27 mouse cellular contexts compared by ENCODE assay signal in the genomic region with DNA sequence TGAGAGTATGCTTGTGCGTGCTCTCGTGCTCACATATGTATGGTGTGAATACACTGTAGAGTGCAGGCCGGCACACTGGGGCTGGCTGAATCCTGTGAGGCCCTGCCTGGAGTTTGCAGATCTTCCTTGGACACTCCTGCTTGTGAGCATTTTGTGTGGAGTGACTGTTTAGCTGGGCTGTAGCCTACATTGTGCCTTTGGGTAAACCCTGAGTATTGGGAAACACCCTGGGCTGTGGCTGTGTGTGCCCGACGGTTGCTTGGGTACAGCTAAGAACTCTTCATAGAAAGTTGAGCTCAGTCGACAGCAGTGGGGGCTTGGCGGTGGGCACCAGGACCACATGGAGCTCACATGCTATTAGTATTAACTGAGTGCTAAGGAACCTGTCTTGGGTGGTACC. TPM values are rescaled to one million over a fixed set of nuclear protein-coding genes. Genes with fewer than 3 reads are reported as not detected.
DNase-seq lines count a peak whose midpoint lies in the region; ATAC-seq and TF ChIP-seq lines count a peak whose summit lies in the region.
"Had no signal": no experiment of that assay in that cellular context is flagged by ENCODE, and none has a peak within 500 bp of the region (broad histone marks: within the 10 kb centered on the region; RNA-seq: fewer than 3 reads in every experiment).

No protein-coding gene starts in this region.

- TF ChIP-seq CTCF in lung, postnatal 0 days (IDR thresholded peaks at IDR 0.05): no peak

- no peak for TF ChIP-seq EP300 in lung, postnatal 0 days (IDR thresholded peaks at IDR 0.05)

- ATAC-seq in limb, embryonic 12.5 days (ENCODE audit: insufficient number of reproducible peaks, insufficient read depth, low FRiP score, low TSS enrichment, low read depth): no peak
- 0 out of 2 replicates have a peak, but pooled peaks have one; percentile 8 for ATAC-seq in lung, postnatal 0 days
- no peak for ATAC-seq in stomach, embryonic 15.5 days (ENCODE audit: insufficient read depth, low FRiP score, low read depth)
- ATAC-seq in midbrain, embryonic 16.5 days: no peak
- ATAC-seq: forebrain, embryonic 15.5 days had no signal

- H3K27me3 ChIP-seq in limb, embryonic 12.5 days: no peaks in the 10 kb centered on the region
- H3K27me3 ChIP-seq in limb, embryonic 10.5 days (ENCODE audit: low read depth, poor library complexity, severe bottlenecking): no peaks in the 10 kb centered on the region
- H3K27me3 ChIP-seq in lung, postnatal 0 days (replicated peaks; ENCODE audit: insufficient read depth, low read length): no peaks in the 10 kb centered on the region
- H3K27me3 ChIP-seq in stomach, embryonic 15.5 days (replicated peaks): no peaks in the 10 kb centered on the region
- H3K27me3 ChIP-seq in midbrain, embryonic 16.5 days (ENCODE audit: control insufficient read depth, insufficient read depth, low read depth, low read length): no peaks in the 10 kb centered on the region
- H3K27me3 ChIP-seq: forebrain, embryonic 15.5 days; hindbrain, embryonic 13.5 days; neural tube, embryonic 15.5 days had no signal

- H3K4me3 ChIP-seq in limb, embryonic 12.5 days (replicated peaks): no peak overlapping the region
- no peak overlapping the region for H3K4me3 ChIP-seq in limb, embryonic 10.5 days
- no peak overlapping the region for H3K4me3 ChIP-seq in lung, postnatal 0 days (ENCODE audit: low read depth, low read length)
- H3K4me3 ChIP-seq in stomach, embryonic 15.5 days (replicated peaks): no peak overlapping the region
- no peak overlapping the region for H3K4me3 ChIP-seq in midbrain, embryonic 16.5 days (ENCODE audit: low read depth, low read length)
- H3K4me3 ChIP-seq: forebrain, embryonic 15.5 days; hindbrain, embryonic 13.5 days; left cerebral cortex, adult 2 months; liver, embryonic 13.5 days; neural tube, embryonic 15.5 days had no signal

- peaks cover 81% of the 10 kb centered on the region for H3K4me1 ChIP-seq in limb, embryonic 12.5 days (replicated peaks)
- peaks cover 82% of the 10 kb centered on the region for H3K4me1 ChIP-seq in limb, embryonic 10.5 days
- peaks cover 13% of the 10 kb centered on the region; the same call in 1 of the 2 replicates for H3K4me1 ChIP-seq in lung, postnatal 0 days (ENCODE audit: insufficient read depth, low read depth, low read length)
- H3K4me1 ChIP-seq in stomach, embryonic 15.5 days: peaks cover 38% of the 10 kb centered on the region
- peaks cover 10% of the 10 kb centered on the region; the same call in 1 of the 2 replicates for H3K4me1 ChIP-seq in midbrain, embryonic 16.5 days (ENCODE audit: control insufficient read depth, insufficient read depth, low read length)

- H3K36me3 ChIP-seq in limb, embryonic 12.5 days: peaks cover 32% of the 10 kb centered on the region; the same call in 1 of the 2 replicates
- peaks cover 55% of the 10 kb centered on the region for H3K36me3 ChIP-seq in limb, embryonic 10.5 days
- no peaks in the 10 kb centered on the region for H3K36me3 ChIP-seq in lung, postnatal 0 days (ENCODE audit: insufficient read depth, low read length)
- no peaks in the 10 kb centered on the region for H3K36me3 ChIP-seq in stomach, embryonic 15.5 days
- H3K36me3 ChIP-seq in midbrain, embryonic 16.5 days (ENCODE audit: control insufficient read depth, insufficient read depth, low read length): no peaks in the 10 kb centered on the region
- H3K36me3 ChIP-seq: forebrain, embryonic 15.5 days; hindbrain, embryonic 13.5 days; liver, embryonic 13.5 days; neural tube, embryonic 15.5 days had no signal

- H3K27ac ChIP-seq in limb, embryonic 12.5 days: peak overlapping the region; percentile 41; the same call in 1 of the 2 replicates
- no peak overlapping the region for H3K27ac ChIP-seq in limb, embryonic 10.5 days
- peak overlapping the region; percentile 39 for H3K27ac ChIP-seq in lung, postnatal 0 days (ENCODE audit: low read length)
- peak overlapping the region; percentile 55 for H3K27ac ChIP-seq in stomach, embryonic 15.5 days
- no peak overlapping the region for H3K27ac ChIP-seq in midbrain, embryonic 16.5 days (ENCODE audit: low read length)
- H3K27ac ChIP-seq: forebrain, embryonic 15.5 days; hindbrain, embryonic 13.5 days; left cerebral cortex, adult 2 months; liver, embryonic 13.5 days; neural tube, embryonic 15.5 days had no signal

- H3K9ac ChIP-seq in limb, embryonic 12.5 days (replicated peaks): no peak overlapping the region
- no peak overlapping the region for H3K9ac ChIP-seq in lung, postnatal 0 days (replicated peaks; ENCODE audit: low read depth)
- H3K9ac ChIP-seq in stomach, embryonic 15.5 days: no peak overlapping the region
- no peak overlapping the region for H3K9ac ChIP-seq in midbrain, embryonic 16.5 days (ENCODE audit: low read depth, low read length)
- H3K9ac ChIP-seq: forebrain, embryonic 15.5 days; hindbrain, embryonic 13.5 days; liver, embryonic 13.5 days; lung, embryonic 14.5 days; neural tube, embryonic 15.5 days had no signal

- no peak for DNase-seq in limb, embryonic 10.5 days (ENCODE audit: low spot score)
- DNase-seq in lung, postnatal 0 days (ENCODE audit: low spot score): no peak
- no peak for DNase-seq in lung, postnatal 36 days
- DNase-seq in gastrocnemius, postnatal 4 days (ENCODE audit: low spot score in 2 of 2): no peak
- DNase-seq: adrenal gland, postnatal 25 days; cerebellum, adult 11-12 months; cerebellum, postnatal 10 days; gastrocnemius, postnatal 25 days; heart, adult 18-20 months; heart, postnatal 4 days; kidney, adult 11 months; kidney, postnatal 25 days; liver, embryonic 13.5 days; lung, embryonic 14.5 days; midbrain, embryonic 14.5 days; retina, postnatal 1 day; right cerebral cortex, postnatal 14 days; thymus, adult 2 months; thymus, postnatal 36 days had no signal

- H3K9me3 ChIP-seq in limb, embryonic 12.5 days: no peaks in the 10 kb centered on the region
- H3K9me3 ChIP-seq in limb, embryonic 10.5 days (replicated peaks): no peaks in the 10 kb centered on the region
- no peaks in the 10 kb centered on the region for H3K9me3 ChIP-seq in lung, postnatal 0 days (ENCODE audit: low read length)
- no peaks in the 10 kb centered on the region for H3K9me3 ChIP-seq in stomach, embryonic 15.5 days
- H3K9me3 ChIP-seq in midbrain, embryonic 16.5 days (replicated peaks; ENCODE audit: control insufficient read depth, low read length, poor library complexity, severe bottlenecking): no peaks in the 10 kb centered on the region
- H3K9me3 ChIP-seq: forebrain, embryonic 15.5 days; hindbrain, embryonic 13.5 days; liver, embryonic 13.5 days; neural tube, embryonic 15.5 days had no signal

- 93% methylated on average over 7 of the region's 7 CpGs for WGBS in limb, embryonic 12.5 days
- 91% methylated on average over 7 of the region's 7 CpGs for WGBS in limb, embryonic 10.5 days
- 56% methylated on average over 7 of the region's 7 CpGs for WGBS in lung, postnatal 0 days
- WGBS in stomach, embryonic 15.5 days: 83% methylated on average over 7 of the region's 7 CpGs
- WGBS in midbrain, embryonic 16.5 days: 91% methylated on average over 7 of the region's 7 CpGs

- H3K4me2 ChIP-seq in limb, embryonic 12.5 days: no peak overlapping the region
- H3K4me2 ChIP-seq in lung, postnatal 0 days (replicated peaks; ENCODE audit: low read depth, low read length): peak overlapping the region; percentile 29
- H3K4me2 ChIP-seq in stomach, embryonic 15.5 days: no peak overlapping the region
- no peak overlapping the region for H3K4me2 ChIP-seq in midbrain, embryonic 16.5 days (ENCODE audit: low read length)
- H3K4me2 ChIP-seq: forebrain, embryonic 15.5 days; heart, embryonic 11.5 days; hindbrain, embryonic 13.5 days; liver, embryonic 13.5 days; lung, embryonic 14.5 days; neural tube, embryonic 15.5 days had no signal

RNA-seq across cellular contexts. Expression of a gene that starts 5.1 kb away (rescaled TPM):
- 257 and 262 TPM in 2 replicates for polyA plus RNA-seq in limb, embryonic 12.5 days (2016; fragmentation: Nextera tagmentation; extraction: Ambion mirVana)
- 245 and 261 TPM in 2 replicates for polyA plus RNA-seq in limb, embryonic 10.5 days (2016; fragmentation: Nextera tagmentation; extraction: Ambion mirVana)
- 303 and 306 TPM in 2 replicates for polyA plus RNA-seq in lung, postnatal 0 days (2015; fragmentation: Nextera tagmentation; extraction: Ambion mirVana)
- polyA plus RNA-seq in stomach, embryonic 15.5 days (2015; fragmentation: Nextera tagmentation; extraction: Ambion mirVana): 131 and 142 TPM in 2 replicates
- 10 to 100 TPM; 31.8 to 33.1 TPM for total RNA-seq in gastrocnemius, postnatal 4 days (2021)
- 16.7 and 19.0 TPM in 2 replicates for polyA plus RNA-seq in midbrain, embryonic 16.5 days (2015; fragmentation: Nextera tagmentation; extraction: Ambion mirVana)

Comparison
In these comparisons a context has a peak if more than half of its experiments do, and no peak if none do; other contexts are left out.
1. H3K27ac ChIP-seq: peak in limb, embryonic 12.5 days (single experiment), lung, postnatal 0 days (single experiment) and stomach, embryonic 15.5 days (single experiment); none in limb, embryonic 10.5 days (single experiment) and midbrain, embryonic 16.5 days (single experiment).